Mouse (Mus musculus) layer of hippocampus, adult 11-12 months (tissue): ENCODE measurements at regions not wholly inside any gene's neighbourhood (a gene's known extent, or its start where the extent isn't known, plus 50 kb on each side); places are given as distances from the start of the nearest gene placed in this dataset.

Source experiments
- DNase-seq: peaks from one replicate; pipeline ENCODE4 v3.0.0; 2022; ENCODE audit warnings: low spot score

DNA sequence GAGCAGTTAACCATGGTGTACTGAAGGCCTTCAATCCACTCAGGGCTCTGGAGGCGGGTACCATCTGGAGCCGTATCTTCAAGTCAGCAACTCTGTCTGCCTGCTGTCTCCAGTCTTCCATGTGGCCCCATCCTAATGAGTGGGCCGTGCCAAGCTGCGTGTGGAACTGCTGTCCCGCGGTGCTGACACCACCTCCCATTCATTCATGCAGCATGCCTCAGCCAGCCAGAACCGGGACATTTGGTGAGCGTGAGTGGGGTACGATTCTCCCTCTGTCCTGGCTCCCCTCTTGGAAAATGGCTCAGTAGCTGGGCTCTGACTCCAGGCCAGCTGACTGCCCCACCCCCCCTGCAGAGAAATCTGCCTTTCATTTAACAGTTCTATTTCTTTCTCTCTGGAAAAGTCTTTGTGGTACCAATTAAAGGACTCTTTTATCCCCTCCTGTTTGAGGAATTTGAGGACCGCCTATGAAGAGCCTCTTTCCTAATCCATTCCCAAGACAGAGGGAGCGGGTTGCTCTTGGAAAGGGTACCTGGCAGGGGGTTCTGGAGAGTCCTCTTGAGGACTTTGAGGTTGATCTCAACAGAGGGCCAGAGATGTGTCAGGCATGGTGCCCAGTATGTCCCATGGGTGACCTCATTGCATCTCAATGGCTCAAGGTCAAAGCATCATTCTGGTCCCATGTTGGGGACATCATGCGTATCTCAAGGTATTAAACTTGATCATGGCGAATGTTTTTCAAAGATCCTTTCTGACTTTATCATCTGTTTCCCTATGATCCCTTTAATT, 55.5 kb upstream of the Brd7 start:
- peak; percentile 79 for DNase-seq

GRCm38 (mm10) chr8:88423264-88423663, 61.3 kb upstream of the Brd7 start:
- no peak for DNase-seq

- no peak for DNase-seq
Observed at GRCm38 (mm10) chr8:88428560-88428959, 66.6 kb upstream of the Brd7 start.

GRCm38 (mm10) chr8:88431389-88431788, 69.4 kb upstream of the Brd7 start:
- DNase-seq: no peak

DNA sequence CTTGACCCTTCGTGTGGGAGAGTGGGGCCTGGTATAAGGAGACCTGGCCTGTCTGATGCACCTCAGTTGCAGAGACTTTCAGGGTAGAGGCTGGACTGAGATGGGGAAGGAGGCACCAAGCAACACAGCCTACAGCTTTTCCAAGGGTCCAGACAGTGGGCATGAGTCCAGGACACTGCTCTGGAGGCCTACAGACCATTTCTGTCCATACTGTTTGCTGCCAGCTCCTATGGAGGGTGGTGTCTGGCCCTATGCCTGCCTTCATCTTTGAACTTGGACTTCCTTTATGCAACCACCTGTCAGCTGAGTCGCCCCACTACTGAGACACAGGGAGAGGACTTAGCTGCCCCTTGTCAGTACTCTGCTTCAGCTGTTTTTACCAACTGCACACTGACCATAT, 73.7 kb upstream of the Brd7 start:
- DNase-seq: no peak

DNA sequence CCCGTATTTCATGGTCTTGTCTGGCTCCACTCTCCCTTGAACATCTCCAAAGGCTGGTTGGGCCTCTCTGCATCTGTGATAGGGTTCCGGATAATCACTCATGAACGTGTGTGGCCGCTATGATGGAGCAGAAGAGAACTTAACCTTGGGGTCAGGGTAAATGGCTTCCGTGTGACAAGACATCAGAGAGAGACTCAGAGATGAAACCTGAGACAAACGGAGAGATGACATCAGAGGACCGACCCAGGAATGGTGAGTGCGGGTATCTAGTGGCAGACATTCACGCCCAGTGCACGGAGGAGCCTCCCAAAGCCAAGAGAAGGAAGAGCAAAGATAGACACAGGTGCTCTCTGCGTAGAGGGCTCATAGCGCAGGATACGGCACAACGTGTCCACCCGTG, 78.2 kb upstream of the Brd7 start:
- no peak for DNase-seq

GRCm38 (mm10) chr8:88443397-88443796, 77.8 kb upstream of the Nkd1 start:
- no peak for DNase-seq

DNA sequence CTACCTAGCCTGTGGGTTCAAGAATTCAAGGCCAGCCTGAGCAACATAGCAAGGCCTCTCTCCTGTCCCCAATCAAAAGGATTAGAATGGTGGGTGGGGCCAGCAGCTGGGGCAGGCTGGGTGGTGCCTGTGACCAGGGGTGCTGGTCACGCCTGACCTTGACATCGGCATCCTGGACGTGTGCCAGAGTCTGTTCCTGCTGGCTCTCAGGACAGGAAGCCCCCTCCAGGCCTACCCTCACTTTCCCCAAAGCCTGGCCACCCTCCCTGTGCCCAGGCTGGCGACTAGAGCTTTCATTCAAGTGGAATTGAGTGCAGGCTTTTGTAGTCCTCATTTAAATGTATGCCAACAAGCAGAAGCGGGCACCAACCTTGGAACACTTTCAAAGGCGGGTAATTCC, 73.7 kb upstream of the Nkd1 start:
- no peak for DNase-seq

DNA sequence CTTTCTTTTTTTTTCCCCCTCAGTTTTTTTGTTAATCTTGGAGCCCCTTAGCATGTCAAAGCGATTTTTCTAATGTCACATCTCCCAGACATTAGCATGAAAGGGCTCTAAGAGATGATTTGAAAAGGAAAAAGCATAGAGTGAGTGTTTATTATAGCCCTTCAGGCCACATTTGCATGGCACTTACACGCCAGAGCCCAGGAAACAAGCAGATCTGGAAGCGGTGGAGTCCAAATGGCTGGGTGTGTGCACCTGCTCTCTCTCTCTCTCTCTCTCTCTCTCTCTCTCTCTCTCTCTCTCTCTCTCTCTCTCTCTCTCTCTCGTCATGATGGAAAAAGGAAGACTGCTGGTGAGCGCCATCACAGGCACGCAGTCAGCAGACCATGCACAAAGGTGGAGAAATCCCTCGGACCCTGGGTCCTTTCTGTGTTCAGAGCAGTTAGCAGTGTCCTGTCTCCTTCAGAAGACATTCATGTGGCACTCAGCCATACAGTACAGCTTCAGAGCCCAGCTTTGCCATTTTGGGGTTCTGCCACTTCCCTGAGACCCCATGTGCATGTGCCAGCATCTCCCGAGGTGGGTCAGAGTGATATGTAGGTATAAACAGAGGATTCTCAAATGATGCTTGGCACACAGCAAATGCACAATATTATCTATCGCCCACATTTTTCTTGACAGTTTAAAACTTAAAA, 73.2 kb upstream of the Nkd1 start:
- DNase-seq: no peak

GRCm38 (mm10) chr8:88449001-88449400, 72.2 kb upstream of the Nkd1 start:
- no peak for DNase-seq

DNA sequence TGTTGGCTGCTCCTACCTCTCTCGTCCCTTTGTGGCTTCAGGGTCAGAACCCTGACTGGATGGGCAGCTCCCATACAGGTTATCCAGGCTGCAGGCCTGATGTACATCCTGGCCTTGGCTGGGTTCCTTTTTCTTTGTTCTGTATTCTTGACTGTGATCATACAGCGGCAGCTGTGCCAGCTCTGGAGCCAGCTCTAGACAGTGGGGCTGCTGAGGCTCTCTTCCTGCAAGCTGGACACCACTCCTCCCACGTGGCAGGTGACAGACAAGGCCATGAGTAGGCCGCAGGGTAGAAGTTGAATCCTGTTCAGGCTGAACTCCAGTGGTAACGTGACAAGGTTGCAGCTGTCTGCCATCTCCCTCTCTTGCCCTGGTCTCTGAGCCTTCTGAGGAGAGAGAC, 71.6 kb upstream of the Nkd1 start:
- DNase-seq: no peak

- DNase-seq: no peak
Observed at GRCm38 (mm10) chr8:88450864-88451657, 70.1 kb upstream of the Nkd1 start.

GRCm38 (mm10) chr8:88451658-88452500, 69.3 kb upstream of the Nkd1 start:
- no peak for DNase-seq

GRCm38 (mm10) chr8:88452501-88452847, 68.7 kb upstream of the Nkd1 start:
- no peak for DNase-seq

DNA sequence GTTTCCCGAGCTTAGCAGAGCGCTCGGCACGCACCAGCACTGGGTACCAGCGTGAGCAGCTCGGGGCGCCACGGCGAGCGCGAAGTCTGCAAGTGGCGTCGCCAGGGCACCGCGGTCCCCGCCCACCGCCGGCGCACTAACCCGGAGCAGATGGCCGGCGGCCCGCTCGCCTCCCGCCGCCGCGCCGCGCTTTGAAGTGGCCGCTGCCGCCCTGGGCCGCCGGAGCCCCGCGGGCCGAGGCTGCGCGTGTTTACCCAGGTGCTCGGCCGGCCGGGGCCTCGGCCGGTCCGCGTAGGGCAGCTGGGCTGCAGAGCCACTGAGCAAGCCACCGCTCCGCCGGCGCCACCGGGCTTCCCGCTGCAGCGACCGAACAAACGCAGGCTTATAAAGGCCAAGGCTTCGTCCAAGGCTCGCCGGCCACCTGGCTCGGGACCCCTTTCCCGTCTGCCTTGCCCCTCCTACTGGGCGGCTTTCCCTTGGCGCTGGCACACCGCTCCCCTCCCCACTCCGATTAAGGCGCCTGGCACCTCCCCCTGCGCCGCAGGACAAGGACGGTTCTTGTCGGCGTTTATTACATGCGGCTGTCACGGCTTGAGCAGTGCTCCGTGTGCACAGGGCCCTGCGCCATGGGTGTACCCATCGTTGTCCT, 67.0 kb upstream of the Nkd1 start:
- peak; percentile 61 for DNase-seq

- DNase-seq: no peak
Observed at GRCm38 (mm10) chr8:88454906-88455305, 66.2 kb upstream of the Nkd1 start.

DNA sequence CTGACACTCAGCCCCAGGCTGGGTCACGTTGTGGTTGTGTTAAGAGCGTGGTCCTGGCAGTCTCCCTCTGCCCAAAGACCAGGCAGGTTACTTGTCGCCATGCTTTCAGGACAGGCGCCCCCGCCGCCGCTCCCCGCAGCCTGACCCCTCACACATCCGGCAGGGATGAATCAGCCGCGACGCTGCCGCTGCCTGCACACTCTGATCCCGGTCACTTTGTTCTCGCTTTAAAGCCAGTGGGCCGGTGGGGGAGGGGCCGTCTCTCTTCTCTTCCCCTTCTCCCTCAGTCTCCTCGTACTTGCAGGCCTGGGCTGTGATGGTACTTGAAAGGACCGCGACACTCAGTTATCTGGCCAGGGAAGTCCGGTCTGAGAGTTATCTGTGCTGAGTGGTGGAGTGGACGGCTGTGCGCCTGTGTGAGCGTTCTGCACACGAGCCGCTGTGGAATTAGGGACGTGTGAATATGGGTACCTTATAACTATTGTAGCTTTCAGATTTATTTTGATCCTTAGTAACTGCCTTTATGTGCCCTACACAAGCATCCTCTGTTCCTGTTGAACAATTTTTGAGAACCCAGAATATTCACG, 65.6 kb upstream of the Nkd1 start:
- DNase-seq: peak; percentile 9

- no peak for DNase-seq
Observed at GRCm38 (mm10) chr8:88459197-88459596, 62.0 kb upstream of the Nkd1 start.

GRCm38 (mm10) chr8:88467756-88468155, 53.4 kb upstream of the Nkd1 start:
- no peak for DNase-seq

DNA sequence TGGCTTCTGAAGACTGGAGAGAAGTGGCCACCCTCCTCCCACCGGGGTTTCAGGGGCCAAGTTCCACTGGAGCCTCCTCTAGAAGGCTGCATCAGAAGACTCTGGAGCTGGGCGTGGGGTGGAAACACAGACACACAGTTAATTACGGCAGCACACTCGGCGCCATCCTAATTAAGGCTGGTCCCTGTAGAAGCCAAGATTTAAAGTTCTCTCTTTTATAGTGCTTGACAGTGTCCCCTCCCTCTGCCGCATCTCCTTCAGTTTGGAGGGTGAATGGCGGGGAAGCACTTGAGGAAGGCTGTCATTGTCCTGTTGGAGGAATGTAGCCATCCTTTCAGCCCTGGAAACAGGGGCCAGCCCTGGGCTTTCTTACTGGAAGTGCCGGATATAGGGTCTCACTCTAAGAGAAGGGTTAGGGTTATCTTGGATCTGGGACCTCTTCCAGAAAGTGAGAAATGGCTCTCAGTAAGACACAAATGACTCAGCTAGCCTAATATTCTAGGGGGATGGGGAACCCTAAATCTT, 50.2 kb upstream of the Nkd1 start:
- no peak for DNase-seq
